Mouse (Mus musculus) adrenal gland, adult (tissue): ENCODE measurements around the gene Vsx1.
A peak's percentile ranks its signal among the peaks of the same experiment; 100 is the strongest.

Experiments used
- DNase-seq, 2 experiments: peaks; one replicate each; pipeline ENCODE4 v3.0.0; 2022 to 2023; ENCODE audit warnings: low spot score in 1 of 2; ENCODE audit not compliant: inconsistent age in 2 of 2

Vsx1 gene

DNA sequence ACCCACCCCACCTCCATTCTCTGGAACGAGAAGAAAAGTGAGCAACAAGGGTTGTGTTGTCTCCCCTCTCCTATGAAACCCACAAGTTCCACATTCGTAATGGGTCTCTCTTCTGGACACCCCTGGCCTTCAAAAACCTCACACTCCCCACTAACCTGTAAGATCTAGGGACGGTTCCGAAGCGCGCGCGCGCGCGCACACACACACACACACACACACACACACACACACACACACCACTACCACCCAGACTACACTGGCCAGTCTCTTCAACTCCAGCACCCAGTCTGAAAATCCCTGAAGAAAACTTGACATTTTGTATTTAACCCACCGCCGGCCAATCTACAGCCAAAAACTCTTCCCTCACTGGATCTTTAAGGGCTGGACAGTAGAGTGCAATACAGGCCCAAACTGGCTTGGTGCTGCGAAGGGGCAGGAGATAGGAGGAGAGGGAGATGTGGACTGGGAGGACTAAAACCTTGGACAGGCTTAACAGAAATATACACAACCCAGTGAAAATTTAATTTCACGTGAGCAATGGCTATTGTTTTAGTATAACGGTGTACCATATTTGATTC is at the start of gene Vsx1:
Gene Vsx1 (minus strand): TSS at position 138 of the 578 bp plus-strand sequence.
- DNase-seq: no peak

GRCm38 (mm10) chr2:150737881-150738280 is 48.7 kb upstream of the Vsx1 start:
- no peak for DNase-seq

- DNase-seq: no peak
These were observed 46.8 kb upstream of the Vsx1 start for GRCm38 (mm10) chr2:150735756-150736576.

DNA sequence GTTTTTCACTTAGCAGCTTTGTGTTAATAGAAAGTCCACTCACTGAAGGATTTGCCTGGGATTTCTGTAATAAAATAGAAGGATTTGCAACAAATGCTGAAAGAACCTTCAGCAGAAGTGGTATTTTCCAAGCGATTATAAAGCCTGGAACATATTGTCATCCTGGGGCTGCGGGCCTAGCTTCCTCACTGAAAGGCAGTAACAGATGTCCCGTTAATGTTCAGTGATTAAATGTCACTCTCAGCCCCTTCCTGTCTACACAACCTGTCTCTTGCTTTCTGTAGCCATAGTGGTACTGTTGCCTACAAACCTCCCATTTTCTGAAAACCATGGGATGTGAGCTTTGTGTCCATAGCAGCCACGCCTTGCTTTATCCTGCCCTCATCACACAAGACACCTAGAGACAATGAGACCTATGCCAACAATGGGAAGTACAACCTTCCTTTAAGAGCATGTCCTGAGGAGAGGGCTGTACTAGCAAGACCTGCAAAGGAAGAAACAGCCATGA is 23.1 kb upstream of the Vsx1 start:
- DNase-seq: no peak

DNA sequence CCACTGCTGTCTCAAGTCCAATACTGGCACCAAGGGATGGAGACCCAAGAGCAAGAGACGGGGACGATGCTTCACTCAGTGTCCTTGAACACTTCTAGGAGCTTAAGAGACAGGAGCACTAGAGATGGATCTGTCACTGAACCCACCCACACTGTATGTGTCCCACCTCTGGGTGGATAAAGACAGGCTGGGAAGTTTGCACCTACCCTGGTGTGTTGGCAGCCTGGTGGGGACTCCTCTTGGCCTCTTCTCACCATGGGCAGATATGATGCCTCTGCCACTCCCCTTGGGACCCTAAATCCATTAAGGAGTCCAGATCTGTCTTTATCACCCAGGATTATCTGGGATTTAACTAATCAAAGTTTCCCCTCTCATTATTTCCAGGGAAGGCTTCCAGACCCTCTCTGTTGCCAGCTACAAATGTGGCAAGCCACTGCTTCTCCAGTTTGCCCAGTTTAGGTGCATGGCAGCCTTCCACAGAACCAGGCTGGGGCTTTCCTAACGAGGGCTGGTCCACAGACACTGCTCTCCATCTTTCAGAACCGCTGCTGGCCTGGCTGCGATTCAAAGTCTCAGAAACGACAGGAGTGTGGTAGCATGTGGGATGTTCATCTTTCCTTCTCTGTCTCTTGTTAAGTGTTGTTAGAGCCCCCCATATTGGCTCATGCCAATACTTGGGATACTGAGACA is 2.5 kb upstream of the Vsx1 start:
- no peak for DNase-seq

DNA sequence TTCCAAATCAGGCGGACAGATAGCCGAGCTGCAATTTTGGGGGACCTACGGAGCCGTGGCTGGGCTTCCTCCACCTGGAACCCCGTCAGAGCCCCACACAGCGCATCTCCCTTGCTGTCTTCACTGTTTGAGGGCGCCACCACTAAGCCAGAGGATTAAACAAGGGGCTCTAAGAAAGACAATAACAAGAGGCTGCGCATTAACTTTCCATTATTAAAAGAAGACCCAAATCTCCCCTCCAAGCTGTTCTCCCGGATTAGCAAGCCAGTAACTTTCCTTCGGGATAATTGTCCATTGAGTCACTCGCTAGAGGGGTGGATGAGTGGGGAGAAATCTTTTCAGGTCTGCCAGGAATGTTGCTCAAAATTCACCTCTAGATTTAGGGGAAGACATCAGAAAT is 1.1 kb upstream of the Vsx1 start:
- no peak for DNase-seq

DNA sequence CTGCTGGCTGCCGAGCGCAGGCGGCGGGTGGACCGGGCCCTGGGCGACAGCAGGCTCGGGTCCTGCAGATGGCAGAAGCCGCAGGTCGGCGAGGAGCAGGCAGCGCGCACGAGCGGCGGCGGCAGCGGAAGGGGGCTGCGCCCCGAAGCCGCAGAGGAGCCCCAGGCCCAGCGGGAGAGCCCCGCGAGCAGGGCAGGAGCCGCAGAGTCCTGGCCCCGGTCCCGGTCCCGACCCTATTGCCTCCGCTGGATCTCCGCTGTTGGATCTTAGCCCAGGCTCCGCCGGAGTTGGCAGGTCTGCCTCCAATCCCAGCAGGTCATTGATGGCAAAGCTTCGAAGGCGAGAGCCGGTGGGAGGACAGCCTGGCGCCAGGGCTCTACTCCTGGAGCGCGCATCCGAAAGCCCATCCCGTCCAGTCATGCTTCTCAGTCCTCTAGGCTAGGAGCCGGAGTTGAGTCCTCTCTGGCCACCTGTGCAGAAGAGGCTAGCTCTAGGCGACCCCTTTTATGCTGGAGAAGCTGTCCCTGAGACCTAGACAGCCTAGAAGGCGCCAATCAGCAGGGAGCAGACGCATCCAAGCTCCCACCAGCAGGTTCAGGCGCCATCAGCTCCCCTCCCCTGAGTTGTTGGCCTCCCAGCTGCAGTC is 496 bp downstream of the Vsx1 start:
- peak in 1 of 2 experiments; percentile 70 for DNase-seq

DNA sequence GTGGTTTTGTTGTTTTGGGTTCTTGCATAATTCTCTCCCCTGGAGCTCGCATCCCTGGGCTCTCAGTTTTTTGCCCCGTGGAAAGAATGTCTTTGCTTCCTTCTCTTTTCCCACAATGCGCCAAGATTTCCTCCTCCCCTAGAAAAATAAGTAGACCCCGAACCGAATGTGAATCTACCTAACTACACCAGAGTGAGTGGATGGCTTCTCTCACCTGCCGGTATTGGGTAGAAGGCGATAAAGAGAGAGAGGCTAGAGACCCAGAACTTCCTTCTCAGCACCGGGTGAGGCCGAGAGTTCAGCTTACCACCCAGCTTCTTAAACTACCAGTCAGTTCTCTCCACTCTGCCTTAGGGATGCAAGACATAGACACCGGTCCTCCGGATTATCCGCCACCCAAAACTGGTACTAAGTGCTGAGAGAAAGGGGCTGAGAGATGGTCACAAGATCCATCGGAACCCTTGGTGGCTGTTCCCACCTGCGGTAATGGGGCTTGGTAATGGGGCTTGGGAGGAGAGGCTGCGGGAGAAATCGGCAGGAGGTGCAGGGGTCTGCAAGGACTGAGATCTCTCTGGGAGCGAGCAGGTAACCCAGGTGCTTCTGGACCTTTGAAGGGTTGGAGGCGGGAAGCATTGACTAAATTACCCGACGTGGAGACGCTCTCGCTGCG is 1.2 kb downstream of the Vsx1 start:
- DNase-seq: no peak

DNA sequence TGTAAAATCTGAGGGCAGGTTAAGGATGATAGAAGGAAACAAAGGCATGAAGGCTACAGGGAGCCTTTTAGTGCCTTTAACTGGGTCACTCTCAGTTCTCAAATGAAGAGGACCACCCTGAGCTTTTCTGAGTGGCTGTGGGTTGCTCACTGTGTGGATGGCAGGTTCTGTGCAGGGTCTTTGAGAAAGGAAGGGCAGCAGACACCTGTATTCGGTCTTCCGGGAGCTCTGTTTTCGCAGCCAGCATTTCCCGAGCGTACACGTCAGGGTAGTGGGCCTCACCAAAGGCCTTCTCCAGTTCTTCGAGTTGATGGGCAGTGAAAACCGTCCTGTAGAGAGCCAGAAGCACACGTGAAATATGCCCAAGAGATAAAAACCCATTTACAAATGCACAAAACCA is 3.8 kb downstream of the Vsx1 start:
- DNase-seq: no peak

DNA sequence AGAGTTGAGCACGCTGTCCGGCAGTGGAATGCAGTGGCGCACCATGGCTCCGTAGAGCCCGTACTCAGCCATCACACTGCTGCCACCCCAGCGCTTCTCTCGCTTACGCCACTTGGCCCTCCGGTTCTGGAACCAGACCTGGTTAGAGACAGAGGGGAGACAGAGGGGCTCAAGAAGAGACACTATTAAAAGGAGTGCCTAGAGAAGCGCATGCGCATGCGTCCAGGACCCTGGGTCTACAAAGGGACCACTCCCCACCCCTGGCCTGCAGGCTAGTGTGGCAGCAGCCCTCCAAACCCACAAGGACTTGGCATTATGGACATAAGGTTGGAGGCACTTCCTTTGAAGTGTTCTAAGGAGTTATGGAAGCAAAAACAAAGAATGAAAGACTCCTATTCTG is 4.7 kb downstream of the Vsx1 start:
- no peak for DNase-seq

GRCm38 (mm10) chr2:150681581-150681980 is 7.6 kb downstream of the Vsx1 start:
- DNase-seq: no peak

DNA sequence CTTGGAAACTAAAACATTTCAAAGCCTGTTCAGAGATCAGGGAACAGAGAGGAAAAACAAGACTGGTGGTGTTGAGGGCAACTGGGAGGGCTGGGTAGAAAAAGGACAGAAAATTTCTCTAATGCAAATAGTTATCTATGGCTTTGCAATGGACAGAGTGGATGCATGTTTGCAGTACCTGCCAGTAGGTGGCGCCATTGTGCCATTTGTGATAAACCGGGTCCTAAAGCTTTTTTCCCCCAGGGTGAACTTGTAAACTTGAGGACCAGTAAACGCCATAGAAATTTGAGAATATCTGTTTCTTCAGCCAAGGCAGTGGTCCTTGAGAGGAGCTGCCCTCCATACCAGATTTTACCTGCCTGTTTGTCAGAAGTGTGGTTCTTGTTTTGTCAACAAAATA is 10.8 kb downstream of the Vsx1 start:
- DNase-seq: peak; percentile 64 to 89

DNA sequence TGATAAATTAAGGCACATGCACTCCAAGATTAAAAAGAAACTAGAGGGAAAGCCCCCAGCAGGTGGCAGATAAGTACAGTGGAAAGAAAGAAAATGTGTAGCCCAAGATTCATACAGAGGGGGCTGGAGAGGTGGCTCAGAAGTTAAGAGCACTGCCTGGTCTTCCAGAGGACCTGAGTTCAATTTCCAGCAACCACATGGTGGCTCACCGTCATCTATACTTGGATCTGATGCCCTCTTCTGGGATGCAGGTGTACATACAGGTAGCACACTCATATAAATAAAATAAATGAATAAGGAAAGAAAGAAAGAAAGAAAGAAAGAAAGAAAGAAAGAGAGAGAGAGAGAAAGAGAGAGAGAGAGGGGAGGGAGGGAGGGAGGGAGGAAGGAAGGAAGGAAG is 13.6 kb downstream of the Vsx1 start:
- DNase-seq: no peak

DNA sequence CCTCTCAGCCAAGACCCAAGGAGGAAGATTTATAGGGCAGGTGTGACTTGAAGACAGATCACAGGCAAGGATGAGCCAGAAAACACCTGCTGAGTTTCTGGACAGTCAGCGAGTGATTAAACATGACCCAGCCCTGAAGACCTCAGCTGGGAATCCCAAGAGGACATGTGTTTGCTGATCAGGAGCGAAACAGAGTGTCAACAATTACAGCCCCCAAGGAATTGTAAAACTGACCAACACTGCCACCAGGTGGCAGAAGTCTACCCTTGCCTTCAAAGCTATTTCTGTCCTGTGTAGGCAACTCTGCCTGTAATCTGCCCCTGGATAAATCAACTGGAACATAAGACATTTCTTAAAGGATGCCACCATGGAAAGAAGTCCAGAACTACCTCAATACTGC is 14.3 kb downstream of the Vsx1 start:
- peak; percentile 55 to 85 for DNase-seq

- DNase-seq: peak; percentile 25 to 38
These were observed 15.2 kb downstream of the Vsx1 start for GRCm38 (mm10) chr2:150673929-150674328.

GRCm38 (mm10) chr2:150671609-150672290 is 17.4 kb downstream of the Vsx1 start:
- no peak for DNase-seq

DNA sequence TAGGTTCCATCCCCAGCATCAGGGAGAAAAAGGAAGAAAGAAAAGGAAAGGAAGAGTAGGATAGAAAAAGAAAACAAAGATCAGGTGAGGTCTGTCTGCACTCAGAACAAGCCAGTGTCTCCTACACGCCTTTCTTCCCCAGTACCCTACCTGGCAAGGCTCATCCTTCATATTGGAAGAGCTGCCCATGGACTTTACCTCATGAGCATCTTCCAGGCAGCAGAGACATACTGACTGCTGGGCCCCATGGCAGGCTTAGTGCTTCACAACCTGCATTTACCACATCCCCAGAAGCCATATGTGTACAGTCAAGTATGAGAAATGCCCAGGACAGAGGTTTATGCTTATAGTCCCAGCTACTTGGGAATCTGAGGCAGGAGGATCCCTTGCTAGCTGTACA is 18.2 kb downstream of the Vsx1 start:
- no peak for DNase-seq

DNA sequence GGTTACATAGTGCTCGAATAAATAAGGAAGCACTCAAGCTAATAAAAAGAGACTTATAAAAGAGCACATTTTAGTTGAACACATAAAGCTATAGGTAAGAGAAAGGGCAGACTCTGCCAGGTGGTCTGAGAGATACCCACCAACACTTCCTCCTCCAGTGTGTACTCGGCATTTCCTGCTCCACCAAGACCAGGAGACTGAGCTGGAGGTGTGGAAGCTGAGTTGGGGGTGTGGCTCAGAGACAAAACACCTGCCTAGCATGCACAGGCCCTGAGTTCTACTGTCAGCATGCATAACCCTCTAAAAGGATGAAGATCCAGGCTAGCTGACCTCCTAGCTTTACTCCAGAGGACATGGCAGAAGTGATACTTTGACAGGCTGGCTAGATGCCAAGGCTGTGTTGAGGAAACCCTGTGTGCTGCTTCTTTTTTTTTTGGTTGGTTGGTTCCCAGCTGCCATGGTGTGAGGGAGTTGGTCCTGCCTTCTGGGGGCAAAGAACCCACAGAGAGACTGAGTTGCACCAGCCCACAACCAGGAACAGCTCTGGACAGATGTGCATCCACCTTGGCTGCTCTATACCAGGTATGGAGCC is 19.6 kb downstream of the Vsx1 start:
- peak; percentile 23 to 57 for DNase-seq

GRCm38 (mm10) chr2:150668956-150669355 is 20.2 kb downstream of the Vsx1 start:
- DNase-seq: no peak
